Mouse (Mus musculus) cortical plate, adult 2 months (tissue): Measurements from ENCODE around the gene Fam107b.

Experiments
- CTCF ChIP-seq: fragments of 200-500 bp; IDR thresholded peaks from 2 replicates; pipeline ENCODE4 v1.5.1; 2011; ENCODE audit warnings: mild to moderate bottlenecking, control low read depth, low read length; ENCODE audit not compliant: insufficient read depth; ENCODE audit errors: extremely low read depth
- POLR2A ChIP-seq: fragments of 200-500 bp; IDR thresholded peaks from 2 replicates; pipeline ENCODE4 v1.6.1; 2011; ENCODE audit warnings: mild to moderate bottlenecking, low read length, control low read depth; ENCODE audit not compliant: insufficient read depth; ENCODE audit errors: extremely low read depth

GRCm38 (mm10) chr2:3717847-3718246, 147.6 kb downstream of the Fam107b start:
- TF ChIP-seq POLR2A (no peak), CTCF (no peak)
